Mouse (Mus musculus) kidney, embryonic 16.5 days (tissue): ENCODE results near the gene Mto1. TPM values are rescaled to one million over a fixed set of nuclear protein-coding genes. Genes with fewer than 3 reads are reported as not detected.
"Not testable (repeated sequence)": the region's sequence is repeated elsewhere in the genome, so short reads cannot be mapped to it uniquely, and the experiment has no call there.

ENCODE experiments used
- ATAC-seq: fragments of 200-750 bp; cut with Nextera tagmentation; 2 replicates; pipeline ENCODE4 v1.8.0; 2017; ENCODE audit warnings: moderate TSS enrichment; ENCODE audit not compliant: low FRiP score, low TSS enrichment
- H3K27ac ChIP-seq: fragments of 300-500 bp; sonication (generic); 2 replicates; pipeline ENCODE4 v1.5.1; 2014; ENCODE audit warnings: low read length
- H3K27me3 ChIP-seq: fragments of 300-500 bp; sonication (generic); 2 replicates; pipeline ENCODE4 v1.6.1; 2014; ENCODE audit warnings: low read length, control low read depth, mixed read lengths; ENCODE audit not compliant: insufficient read depth
- H3K36me3 ChIP-seq: fragments of 300-500 bp; sonication (generic); 2 replicates; pipeline ENCODE4 v1.6.1; 2014; ENCODE audit warnings: low read length, control low read depth, mixed read lengths; ENCODE audit not compliant: insufficient read depth
- H3K4me1 ChIP-seq: fragments of 300-500 bp; sonication (generic); 2 replicates; pipeline ENCODE4 v1.6.1; 2014; ENCODE audit warnings: low read length, control low read depth, mixed read lengths; ENCODE audit not compliant: insufficient read depth
- H3K4me2 ChIP-seq: fragments of 300-500 bp; sonication (generic); replicated peaks from 2 replicates; pipeline ENCODE4 v1.6.1; 2014; ENCODE audit warnings: low read depth, low read length
- H3K4me3 ChIP-seq: fragments of 300-500 bp; sonication (generic); 2 replicates; pipeline ENCODE4 v1.5.1; 2014; ENCODE audit warnings: mild to moderate bottlenecking, low read length
- H3K9ac ChIP-seq: fragments of 300-500 bp; sonication (generic); replicated peaks from 2 replicates; pipeline ENCODE4 v1.6.1; 2014; ENCODE audit warnings: low read length
- H3K9me3 ChIP-seq: fragments of 300-500 bp; sonication (generic); 2 replicates; pipeline ENCODE4 v1.6.1; 2016; ENCODE audit warnings: low read length, control low read depth
- WGBS: fragments of 180-500 bp; shearing (Covaris S2); extraction: QIAGEN DNeasy Blood & Tissue Kit; methylation state at CpG from one replicate; pipeline ENCODE4 v1.1.7; 2014; 5-methylcytosine and 5-hydroxymethylcytosine counted together
- polyA plus RNA-seq: library from polyadenylated mRNA; unstranded; fragments of >200 nt; fragmentation: Nextera tagmentation; extraction: Ambion mirVana; gene quantifications from 2 replicates; pipeline ENCODE4 v1.2.1, GENCODE M21; 2015

Gene Mto1
- polyA plus RNA-seq, 1 experiment from 2014 or later: 27.9 TPM

GRCm38 (mm10) chr9:78511705-78512104, 63.7 kb downstream of the Mto1 start:
- Histone ChIP-seq H3K9ac (no peak overlapping the region), H3K9me3 (no peaks in the 10 kb centered on the region), H3K4me2 (no peak overlapping the region), H3K4me3 (no peak overlapping the region), H3K4me1 (no peaks in the 10 kb centered on the region), H3K27me3 (no peaks in the 10 kb centered on the region), H3K27ac (no peak overlapping the region), H3K36me3 (no peaks in the 10 kb centered on the region)
- WGBS: 93% methylated on average over 5 of the region's 5 CpGs
- ATAC-seq: no peak

GRCm38 (mm10) chr9:78513776-78514500, 65.9 kb downstream of the Mto1 start:
- Histone ChIP-seq H3K9ac (no peak overlapping the region), H3K9me3 (no peaks in the 10 kb centered on the region), H3K4me2 (no peak overlapping the region), H3K4me1 (no peaks in the 10 kb centered on the region), H3K27me3 (no peaks in the 10 kb centered on the region), H3K36me3 (no peaks in the 10 kb centered on the region), H3K4me3 (no peak overlapping the region), H3K27ac (no peak overlapping the region)
- no peak for ATAC-seq
- WGBS: 71% methylated on average over 6 of the region's 6 CpGs

- Histone ChIP-seq H3K4me3 (no peak overlapping the region), H3K9ac (no peak overlapping the region), H3K27me3 (no peaks in the 10 kb centered on the region), H3K9me3 (no peaks in the 10 kb centered on the region), H3K4me2 (no peak overlapping the region), H3K36me3 (no peaks in the 10 kb centered on the region), H3K27ac (no peak overlapping the region), H3K4me1 (peaks cover under 1% of the 10 kb centered on the region; the same call in 1 of the 2 replicates)
- ATAC-seq: no peak
- WGBS: 82% methylated on average over 4 of the region's 4 CpGs
Observed at GRCm38 (mm10) chr9:78514681-78515080, 66.7 kb downstream of the Mto1 start.

GRCm38 (mm10) chr9:78516125-78516524, 68.1 kb downstream of the Mto1 start:
- ATAC-seq: no peak
- Histone ChIP-seq H3K4me2 (no peak overlapping the region), H3K4me3 (no peak overlapping the region), H3K4me1 (peaks cover 10% of the 10 kb centered on the region), H3K27me3 (no peaks in the 10 kb centered on the region), H3K36me3 (no peaks in the 10 kb centered on the region), H3K27ac (no peak overlapping the region), H3K9ac (no peak overlapping the region), H3K9me3 (no peaks in the 10 kb centered on the region)
- 51% methylated on average over 3 of the region's 3 CpGs for WGBS

- 72% methylated on average over 3 of the region's 3 CpGs for WGBS
- peaks cover 15% of the 10 kb centered on the region for H3K4me1 ChIP-seq
- not testable (repeated sequence) for H3K27ac ChIP-seq, H3K27me3 ChIP-seq, H3K36me3 ChIP-seq, H3K4me2 ChIP-seq, H3K9ac ChIP-seq, H3K4me3 ChIP-seq, H3K9me3 ChIP-seq, ATAC-seq
Observed at GRCm38 (mm10) chr9:78517237-78517636, 69.2 kb downstream of the Mto1 start.

GRCm38 (mm10) chr9:78520127-78520779, 72.2 kb downstream of the Mto1 start:
- ATAC-seq: peak; percentile 89
- H3K4me3 ChIP-seq: peak overlapping the region; percentile 56
- peak overlapping the region; percentile 70 for H3K27ac ChIP-seq
- peaks cover 15% of the 10 kb centered on the region for H3K4me1 ChIP-seq
- H3K9me3 ChIP-seq: no peaks in the 10 kb centered on the region
- no peaks in the 10 kb centered on the region for H3K27me3 ChIP-seq
- peak overlapping the region; percentile 73 for H3K9ac ChIP-seq
- 5% methylated on average over 15 of the region's 15 CpGs for WGBS
- H3K4me2 ChIP-seq: peak overlapping the region; percentile 98
- no peaks in the 10 kb centered on the region for H3K36me3 ChIP-seq

GRCm38 (mm10) chr9:78520780-78521601, 73.0 kb downstream of the Mto1 start:
- peak; percentile 78 for ATAC-seq
- 2% methylated on average over 40 of the region's 40 CpGs for WGBS
- peak overlapping the region; percentile 56 for H3K4me3 ChIP-seq

GRCm38 (mm10) chr9:78521689-78522088, 73.7 kb downstream of the Mto1 start:
- no peaks in the 10 kb centered on the region for H3K36me3 ChIP-seq
- H3K27me3 ChIP-seq: no peaks in the 10 kb centered on the region
- H3K4me2 ChIP-seq: peak overlapping the region; percentile 98
- WGBS: 35% methylated on average over 14 of the region's 14 CpGs
- H3K9ac ChIP-seq: peak overlapping the region; percentile 73; the same call in 1 of the 2 replicates
- H3K4me1 ChIP-seq: peaks cover 15% of the 10 kb centered on the region
- peak; percentile 1; the same call in 1 of the 2 replicates for ATAC-seq
- no peak overlapping the region; the same call in 1 of the 2 replicates for H3K27ac ChIP-seq
- H3K4me3 ChIP-seq: peak overlapping the region; percentile 56
- H3K9me3 ChIP-seq: no peaks in the 10 kb centered on the region

More at GRCm38 (mm10) chr9:78520780-78521601, 73.0 kb downstream of the Mto1 start:
- Histone ChIP-seq H3K4me1 (peaks cover 15% of the 10 kb centered on the region), H3K9me3 (no peaks in the 10 kb centered on the region), H3K36me3 (no peaks in the 10 kb centered on the region), H3K4me2 (peak overlapping the region; percentile 98), H3K9ac (peak overlapping the region; percentile 73), H3K27me3 (no peaks in the 10 kb centered on the region), H3K27ac (peak overlapping the region; percentile 70)
